Mouse (Mus musculus) lung, adult 2 months (tissue): ENCODE measurements at regions not wholly inside any gene's neighbourhood (a gene's known extent, or its start where the extent isn't known, plus 50 kb on each side); places are given as distances from the start of the nearest gene placed in this dataset.

ENCODE experiments used
- DNase-seq: peaks from one replicate; pipeline ENCODE4 v3.0.0; 2022
- H3K4me1 ChIP-seq: fragments of 200-500 bp; 2 replicates; pipeline ENCODE4 v1.6.1; 2011; ENCODE audit warnings: low read length; ENCODE audit not compliant: control insufficient read depth, insufficient read depth
- H3K4me3 ChIP-seq: fragments of 200-500 bp; replicated peaks from 2 replicates; pipeline ENCODE3; 2011; ENCODE audit warnings: low read depth, mild to moderate bottlenecking, control low read depth, low read length; ENCODE audit errors: extremely low read depth
- CTCF ChIP-seq: fragments of 200-500 bp; IDR thresholded peaks from 2 replicates; pipeline ENCODE4 v1.5.1; 2011; ENCODE audit warnings: mild to moderate bottlenecking, low read length, control low read depth; ENCODE audit not compliant: insufficient read depth
- POLR2A ChIP-seq: fragments of 200-500 bp; IDR thresholded peaks from 2 replicates; pipeline ENCODE4 v1.6.1; 2011; ENCODE audit warnings: low read depth, mild to moderate bottlenecking, control low read depth, low read length, borderline replicate concordance; ENCODE audit errors: extremely low read depth
- WGBS: fragments of 180-500 bp; shearing (Covaris S2); methylation state at CpG from one replicate; pipeline ENCODE4 v1.1.7; 2018; 5-methylcytosine and 5-hydroxymethylcytosine counted together

DNA sequence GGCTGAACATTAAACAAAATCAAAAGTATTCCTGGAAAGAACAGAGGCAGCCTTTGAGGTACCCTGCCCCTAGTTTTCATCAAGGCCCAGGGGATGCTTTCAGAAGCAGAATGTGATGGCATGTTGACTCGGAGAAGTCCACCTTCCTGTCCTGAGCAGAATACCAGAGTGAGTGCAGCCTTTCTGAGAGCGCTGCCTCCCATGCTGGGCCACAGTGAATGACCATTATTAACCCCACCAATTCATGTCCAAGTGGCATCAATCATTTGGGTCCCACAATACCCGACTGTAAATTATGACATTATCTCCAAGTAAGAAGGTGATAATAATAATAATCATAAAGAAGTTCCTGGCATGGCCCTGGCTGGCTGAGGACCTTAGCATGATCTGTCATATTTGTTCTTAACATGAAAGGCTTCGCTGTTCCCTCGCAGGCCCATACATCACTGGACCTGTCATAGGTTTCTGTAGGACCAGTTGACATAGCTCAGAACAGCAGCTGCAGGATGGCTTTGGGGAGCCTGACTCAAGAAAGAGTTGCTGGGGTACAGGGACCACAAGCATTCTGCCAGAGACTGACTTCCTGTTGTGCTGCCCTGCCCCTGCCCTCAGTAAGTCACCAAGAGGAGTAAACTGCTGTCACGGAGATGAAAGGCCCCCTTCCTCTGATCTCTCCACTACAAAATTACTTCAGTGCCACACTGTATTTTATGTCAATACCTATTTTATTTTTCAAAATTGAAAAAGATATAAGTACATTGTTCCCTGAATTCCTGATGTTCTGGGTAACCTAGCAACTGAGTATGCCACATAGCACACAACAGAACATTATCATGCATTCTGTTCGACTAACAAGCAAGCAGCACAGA, 176.6 kb downstream of the Tmem161b start:
- no peak for TF ChIP-seq POLR2A
- no peak for TF ChIP-seq CTCF
- 39% methylated on average over 7 of the region's 7 CpGs for WGBS
- no peak overlapping the region for H3K4me3 ChIP-seq
- no peak for DNase-seq
- H3K4me1 ChIP-seq: no peaks in the 10 kb centered on the region

DNA sequence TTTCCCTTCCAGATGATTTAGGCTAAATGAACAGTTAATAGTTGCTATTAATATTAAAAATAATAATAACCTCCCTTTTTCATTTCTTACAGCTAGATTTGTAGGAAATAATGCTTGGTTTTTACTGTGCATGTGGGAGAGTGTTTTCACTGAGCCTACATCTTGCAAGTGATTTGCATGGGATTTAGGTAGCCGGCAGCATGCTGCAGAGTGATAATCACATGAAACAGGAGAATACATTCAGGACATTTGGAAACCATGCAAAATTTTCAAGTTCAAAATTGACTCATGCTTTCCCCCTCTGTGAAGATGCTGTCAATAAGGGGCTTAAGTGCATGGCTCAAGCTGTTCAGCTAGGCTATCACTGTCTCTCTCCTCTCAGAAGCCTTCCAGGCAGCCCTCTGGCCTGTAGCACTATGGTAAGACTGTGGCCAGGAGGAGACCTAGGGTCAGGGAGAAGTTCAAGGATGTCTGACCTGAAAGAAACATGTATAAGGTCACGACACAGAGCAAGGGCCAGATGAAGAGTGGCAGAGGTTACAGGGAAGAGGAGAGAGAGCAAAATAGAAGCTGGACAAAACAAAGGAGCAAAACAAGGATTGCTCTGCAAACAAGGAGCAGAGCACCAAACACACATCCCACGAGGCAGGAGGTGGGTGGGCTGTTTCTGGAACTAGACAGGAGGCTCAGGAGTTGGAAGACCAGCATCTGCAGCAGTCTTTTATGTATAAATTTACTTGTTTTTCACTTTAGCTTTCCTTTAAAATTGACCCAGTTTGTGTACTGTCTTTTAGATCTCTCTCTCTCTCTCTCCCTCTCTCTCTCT, 177.5 kb downstream of the Tmem161b start:
- Histone ChIP-seq H3K4me1 (no peaks in the 10 kb centered on the region), H3K4me3 (no peak overlapping the region)
- TF ChIP-seq POLR2A: no peak
- TF ChIP-seq CTCF: no peak
- DNase-seq: no peak
- 47% methylated on average over 3 of the region's 3 CpGs for WGBS

DNA sequence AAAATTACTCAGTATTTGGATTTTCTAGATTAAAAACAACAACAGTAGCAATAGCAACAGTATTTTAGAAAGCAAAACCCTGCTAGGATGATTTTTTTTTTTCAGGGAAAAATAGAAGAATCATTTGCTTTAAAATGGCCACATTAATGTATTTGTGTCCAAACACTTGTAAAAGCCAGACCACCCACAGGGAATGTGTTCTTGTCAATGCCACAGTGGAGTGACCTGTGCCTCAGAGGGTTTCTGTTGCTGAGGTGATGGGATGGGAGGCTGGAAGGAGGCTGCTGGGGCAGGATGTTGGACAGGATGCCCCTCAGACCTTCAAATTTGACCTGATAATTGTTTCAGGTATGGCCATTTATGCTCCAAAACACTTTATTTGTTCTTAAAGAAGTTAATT, 178.9 kb downstream of the Tmem161b start:
- no peak overlapping the region for H3K4me3 ChIP-seq
- TF ChIP-seq POLR2A (no peak), CTCF (no peak)
- DNase-seq: no peak

DNA sequence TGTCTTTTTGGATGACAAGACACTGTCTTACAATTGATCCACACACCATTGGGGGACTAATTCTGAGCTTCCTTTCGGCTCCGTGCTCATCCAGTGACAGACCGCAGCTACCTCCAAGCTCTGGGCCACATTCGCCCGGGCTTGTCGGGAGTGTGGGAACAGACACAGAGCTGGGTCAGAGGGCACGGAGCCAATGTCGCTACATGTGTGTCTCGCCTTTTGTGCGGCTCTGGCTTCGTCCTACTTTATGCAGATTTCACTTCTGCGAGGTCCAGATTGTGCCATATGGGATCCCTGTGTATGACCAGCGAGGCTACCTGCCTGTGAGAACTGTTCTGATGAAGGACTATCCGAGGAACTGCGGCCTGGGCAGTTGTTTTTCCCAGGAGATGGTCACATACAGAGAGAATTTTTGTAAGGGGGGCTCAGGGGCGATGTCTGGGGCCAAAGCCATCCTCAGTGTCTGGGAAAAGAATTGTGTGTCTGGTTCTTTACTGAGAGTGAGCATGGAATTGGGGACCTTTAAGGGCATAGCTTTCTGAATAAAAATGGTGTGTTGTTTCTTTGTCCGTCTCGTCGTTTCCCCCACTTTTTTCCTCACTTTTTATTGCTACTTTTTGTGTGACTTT, 182.6 kb downstream of the Tmem161b start:
- TF ChIP-seq CTCF: no peak
- TF ChIP-seq POLR2A: no peak
- DNase-seq: no peak
- WGBS: 75% methylated on average over 19 of the region's 19 CpGs
- no peaks in the 10 kb centered on the region for H3K4me1 ChIP-seq
- no peak overlapping the region for H3K4me3 ChIP-seq

More for the DNA sequence above, 178.9 kb downstream of the Tmem161b start:
- no peaks in the 10 kb centered on the region for H3K4me1 ChIP-seq

DNA sequence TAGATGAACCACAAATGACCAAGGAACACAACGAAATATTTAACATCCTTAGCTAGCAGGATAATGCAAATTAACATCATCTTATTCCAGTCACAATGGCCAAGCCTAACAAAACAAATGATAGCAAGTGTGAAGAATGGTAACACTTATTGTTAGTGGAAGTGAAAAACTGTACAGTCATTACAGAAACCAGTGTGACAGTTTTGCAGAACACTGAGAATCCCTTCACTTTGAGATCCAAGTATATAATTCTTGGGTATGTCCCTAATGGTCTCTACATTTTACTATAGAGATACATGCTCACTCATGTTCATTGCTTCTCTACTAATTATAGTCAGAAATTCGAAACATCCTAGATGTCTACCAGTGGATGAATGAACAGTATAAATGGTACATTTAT, 212.3 kb downstream of the Tmem161b start:
- 61% methylated on average over 2 of the region's 2 CpGs for WGBS
- Histone ChIP-seq H3K4me1 (no peaks in the 10 kb centered on the region), H3K4me3 (no peak overlapping the region)
- no peak for DNase-seq
- no peak for TF ChIP-seq POLR2A
- no peak for TF ChIP-seq CTCF

DNA sequence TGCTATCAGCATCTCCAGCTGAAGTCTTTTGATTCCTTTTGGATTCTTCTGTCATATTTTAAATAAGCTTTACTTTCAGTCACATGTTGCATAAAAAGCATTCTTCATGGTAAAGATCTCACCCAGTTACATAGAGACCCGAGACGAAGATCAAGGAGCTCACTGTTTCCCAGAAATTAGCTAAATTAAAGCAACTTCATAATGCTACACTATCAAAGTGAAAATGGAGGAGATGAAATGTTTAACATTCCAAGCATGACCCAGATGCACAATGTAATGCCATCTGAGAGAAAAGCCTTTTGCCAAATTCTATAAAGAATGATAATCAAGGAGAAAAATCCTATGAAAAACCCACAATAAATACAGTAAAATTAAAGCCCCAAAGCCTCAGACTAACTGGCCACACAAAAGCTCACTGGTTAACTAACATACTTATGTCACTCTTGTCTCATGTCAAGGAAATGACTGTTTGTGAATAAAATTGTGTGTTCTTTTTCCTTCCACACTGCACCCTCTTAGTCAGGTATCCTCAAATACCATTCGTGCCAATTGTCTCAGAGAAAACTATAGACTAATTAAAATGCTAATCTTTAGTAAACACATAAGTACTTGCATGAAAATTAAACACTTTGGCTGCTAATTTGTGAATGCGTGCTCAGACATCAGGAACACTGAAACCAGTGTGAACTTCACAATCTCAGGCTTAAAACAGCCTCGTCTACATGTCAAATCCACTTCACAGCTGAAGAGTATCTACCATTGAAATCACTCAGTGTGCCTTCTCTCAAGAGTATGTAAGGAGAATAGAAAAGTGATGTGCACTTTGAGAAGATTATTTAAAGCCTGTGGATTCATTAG, 215.7 kb downstream of the Tmem161b start:
- Histone ChIP-seq H3K4me3 (no peak overlapping the region), H3K4me1 (no peaks in the 10 kb centered on the region)
- TF ChIP-seq CTCF (no peak), POLR2A (no peak)
- WGBS: 68% methylated on average over 5 of the region's 5 CpGs
- DNase-seq: no peak

DNA sequence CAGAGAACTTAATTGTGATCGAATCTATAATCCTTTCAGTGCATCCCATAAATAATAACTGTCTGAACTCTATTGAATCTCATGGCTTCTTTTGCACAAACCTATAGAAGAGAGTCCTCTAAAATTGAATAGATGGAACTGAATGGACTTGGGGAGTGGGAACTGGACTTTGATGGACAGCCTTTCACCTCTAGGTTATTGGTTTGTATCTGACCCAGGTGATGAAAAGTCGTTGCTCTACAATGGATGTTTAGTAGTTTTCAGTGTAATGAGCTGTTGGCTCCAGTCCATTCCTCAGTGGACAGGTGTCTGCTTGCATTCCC, 216.3 kb downstream of the Tmem161b start:
- Histone ChIP-seq H3K4me3 (no peak overlapping the region), H3K4me1 (no peaks in the 10 kb centered on the region)
- WGBS: 71% methylated on average over 2 of the region's 2 CpGs
- TF ChIP-seq CTCF (no peak), POLR2A (no peak)
- DNase-seq: no peak

DNA sequence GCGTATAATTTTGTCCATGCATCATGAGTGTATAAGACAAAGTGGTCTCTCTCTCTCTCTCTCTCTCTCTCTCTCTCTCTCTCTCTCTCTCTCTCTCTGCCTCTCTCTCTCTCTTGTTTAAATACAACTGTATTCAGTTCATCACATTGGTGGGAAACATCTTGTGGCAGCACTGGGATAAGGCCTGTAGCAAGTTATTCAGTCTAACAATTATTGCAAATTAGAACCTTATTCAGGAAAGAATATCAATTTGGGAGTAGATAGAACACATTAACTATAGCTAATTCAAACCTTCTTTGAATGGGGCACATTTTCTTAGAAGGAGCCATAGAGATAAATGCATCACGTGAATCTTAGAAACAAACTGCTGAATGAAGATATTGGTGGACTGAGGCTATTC, 226.4 kb downstream of the Tmem161b start:
- Histone ChIP-seq H3K4me1 (no peaks in the 10 kb centered on the region), H3K4me3 (no peak overlapping the region)
- WGBS: 81% methylated on average over 2 of the region's 2 CpGs
- TF ChIP-seq CTCF (no peak), POLR2A (no peak)
- no peak for DNase-seq

DNA sequence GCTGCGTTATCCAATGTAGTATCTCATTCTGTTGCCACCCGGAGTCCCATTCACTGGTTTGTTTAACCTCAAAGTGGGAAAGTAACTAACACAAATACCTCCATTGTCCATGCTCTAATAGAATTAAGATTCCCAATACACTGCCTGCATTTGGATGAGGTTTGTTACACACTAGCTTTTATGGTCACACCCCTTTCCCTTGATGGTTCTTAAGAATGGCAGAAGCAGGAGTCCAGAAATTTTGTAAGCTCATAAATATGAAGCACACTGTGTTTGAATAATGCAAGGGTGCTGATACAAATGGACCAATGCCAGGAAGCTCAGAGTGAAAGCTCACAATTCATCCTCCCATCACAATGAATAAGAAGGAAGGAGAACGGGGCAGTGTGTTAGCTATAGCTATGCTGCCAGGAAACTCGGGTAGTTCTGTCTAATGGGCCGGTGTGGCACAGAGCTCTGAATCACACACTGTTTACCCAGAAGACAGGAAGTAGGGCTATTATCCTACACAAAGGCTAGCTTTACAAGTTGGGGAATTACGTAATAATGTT, 227.0 kb downstream of the Tmem161b start:
- Histone ChIP-seq H3K4me1 (no peaks in the 10 kb centered on the region), H3K4me3 (no peak overlapping the region)
- DNase-seq: no peak
- no peak for TF ChIP-seq POLR2A
- no peak for TF ChIP-seq CTCF
- WGBS: 36% methylated on average over 6 of the region's 6 CpGs
